Mouse (Mus musculus): ENCODE results near the gene Trat1. TPM values are rescaled to one million over a fixed set of nuclear protein-coding genes. Genes with fewer than 3 reads are reported as not detected.

The Trat1 gene
- not detected for polyA plus RNA-seq (2014; fragmentation: Illumina TruSeq; extraction: RNeasy Lipid Tissue Mini Kit (QIAGEN cat#74804); ENCODE audit: low read depth, low replicate concordance)

GRCm38 (mm10) chr16:48771971-48772445 is at the start of gene Trat1:
Trat1 (minus strand) TSS chr16:48772021.

GRCm38 (mm10) chr16:48816695-48817094 is 44.9 kb upstream of the Trat1 start, which contains the start of gene Retnlb:
Retnlb (plus strand) TSS chr16:48816856.

Other genes with a start within 250 kb of the Trat1 start
- gene Retnlb, start 44.8 kb upstream of the Trat1 start, polyA plus RNA-seq (2014; fragmentation: Illumina TruSeq; extraction: RNeasy Lipid Tissue Mini Kit (QIAGEN cat#74804); ENCODE audit: low read depth, low replicate concordance) = not detected
- 672 TPM for gene Retnla, start 70.5 kb upstream of the Trat1 start, polyA plus RNA-seq (2014; fragmentation: Illumina TruSeq; extraction: RNeasy Lipid Tissue Mini Kit (QIAGEN cat#74804); ENCODE audit: low read depth, low replicate concordance)
- gene Retnlg, start 100.6 kb upstream of the Trat1 start, polyA plus RNA-seq (2014; fragmentation: Illumina TruSeq; extraction: RNeasy Lipid Tissue Mini Kit (QIAGEN cat#74804); ENCODE audit: low read depth, low replicate concordance) = 3.3 TPM
- gene Dzip3, start 222.1 kb upstream of the Trat1 start, polyA plus RNA-seq (2014; fragmentation: Illumina TruSeq; extraction: RNeasy Lipid Tissue Mini Kit (QIAGEN cat#74804); ENCODE audit: low read depth, low replicate concordance) = 10.1 TPM
- gene Cip2a, start 222.2 kb upstream of the Trat1 start, polyA plus RNA-seq (2014; fragmentation: Illumina TruSeq; extraction: RNeasy Lipid Tissue Mini Kit (QIAGEN cat#74804); ENCODE audit: low read depth, low replicate concordance) = 2.2 TPM